Mouse (Mus musculus) forebrain, embryonic 15.5 days (tissue): ENCODE data around the gene Lpin1. TPM values are rescaled to one million over a fixed set of nuclear protein-coding genes. Genes with fewer than 3 reads are reported as not detected.
A peak's percentile ranks its signal among the peaks of the same experiment; 100 is the strongest.

Experiments
- ATAC-seq: fragments of 200-750 bp; cut with Nextera tagmentation; replicated peaks from 2 replicates; pipeline ENCODE4 v1.8.0; 2017; ENCODE audit warnings: mild to moderate bottlenecking, moderate TSS enrichment, moderate library complexity
- H3K27ac ChIP-seq: fragments of 300-500 bp; sonication (generic); replicated peaks from 2 replicates; pipeline ENCODE4 v1.5.1; 2015; ENCODE audit warnings: mild to moderate bottlenecking, inconsistent platforms
- H3K27me3 ChIP-seq: fragments of 300-500 bp; sonication (generic); 2 replicates; pipeline ENCODE4 v1.6.1; 2015; ENCODE audit warnings: inconsistent platforms
- H3K36me3 ChIP-seq: fragments of 300-500 bp; sonication (generic); 2 replicates; pipeline ENCODE4 v1.6.1; 2015; ENCODE audit warnings: mild to moderate bottlenecking, inconsistent platforms
- H3K4me1 ChIP-seq: fragments of 300-500 bp; sonication (generic); 2 replicates; pipeline ENCODE4 v1.6.1; 2015; ENCODE audit warnings: inconsistent platforms
- H3K4me2 ChIP-seq: fragments of 300-500 bp; sonication (generic); replicated peaks from 2 replicates; pipeline ENCODE4 v1.6.1; 2015; ENCODE audit warnings: mild to moderate bottlenecking, inconsistent platforms
- H3K4me3 ChIP-seq: fragments of 300-500 bp; sonication (generic); 2 replicates; pipeline ENCODE4 v1.5.1; 2015; ENCODE audit warnings: mild to moderate bottlenecking, inconsistent platforms
- H3K9ac ChIP-seq: fragments of 300-500 bp; sonication (generic); replicated peaks from 2 replicates; pipeline ENCODE4 v1.6.1; 2015; ENCODE audit warnings: mild to moderate bottlenecking, inconsistent platforms
- H3K9me3 ChIP-seq: fragments of 300-500 bp; sonication (generic); 2 replicates; pipeline ENCODE4 v1.6.1; 2016; ENCODE audit warnings: inconsistent platforms
- WGBS: fragments of 180-500 bp; shearing (Covaris S2); methylation state at CpG from one replicate; pipeline ENCODE4 v1.1.7; 2015; ENCODE audit warnings: mixed read lengths; 5-methylcytosine and 5-hydroxymethylcytosine counted together
- polyA plus RNA-seq: library from polyadenylated mRNA; unstranded; fragments of >200 nt; fragmentation: Nextera tagmentation; extraction: Ambion mirVana; gene quantifications from 2 replicates; pipeline ENCODE4 v1.2.1, GENCODE M21; 2015

Gene Lpin1
- 16.2 and 17.5 TPM in 2 replicates for polyA plus RNA-seq

DNA sequence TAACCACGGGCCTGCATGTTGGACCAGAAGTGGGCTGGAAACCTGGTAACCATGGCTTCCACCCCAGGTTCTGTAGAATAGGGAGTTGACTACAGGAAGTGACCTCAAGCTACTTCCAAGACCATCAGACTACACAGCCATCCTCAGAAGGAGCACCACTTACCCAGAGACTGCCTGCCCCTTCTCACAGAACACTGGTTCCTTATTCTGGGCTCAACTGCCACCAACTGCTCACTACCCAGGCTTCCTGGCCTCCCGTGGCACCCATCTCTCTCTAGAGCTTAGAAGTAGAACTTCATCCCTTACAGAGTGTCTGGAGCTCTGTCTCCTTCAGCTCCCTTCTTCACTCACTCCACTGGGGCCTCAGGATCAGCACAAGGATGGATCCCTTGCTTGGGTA lies at the start of gene Lpin1:
TSS of gene Lpin1 (minus strand) at position 31 of the 400 bp plus-strand sequence.
- H3K27ac ChIP-seq: no peak within 1 kb of the TSS
- H3K4me3 ChIP-seq: no peak within 1 kb of the TSS
- no peaks in the 10 kb centered on the region for H3K9me3 ChIP-seq
- H3K36me3 ChIP-seq: no peaks in the 10 kb centered on the region
- ATAC-seq: no peak
- H3K4me1 ChIP-seq: no peaks in the 10 kb centered on the region
- no peaks in the 10 kb centered on the region for H3K27me3 ChIP-seq
- no peak within 1 kb of the TSS for H3K9ac ChIP-seq
- 86% methylated on average over 2 of the region's 2 CpGs for WGBS
- no peak within 1 kb of the TSS for H3K4me2 ChIP-seq

DNA sequence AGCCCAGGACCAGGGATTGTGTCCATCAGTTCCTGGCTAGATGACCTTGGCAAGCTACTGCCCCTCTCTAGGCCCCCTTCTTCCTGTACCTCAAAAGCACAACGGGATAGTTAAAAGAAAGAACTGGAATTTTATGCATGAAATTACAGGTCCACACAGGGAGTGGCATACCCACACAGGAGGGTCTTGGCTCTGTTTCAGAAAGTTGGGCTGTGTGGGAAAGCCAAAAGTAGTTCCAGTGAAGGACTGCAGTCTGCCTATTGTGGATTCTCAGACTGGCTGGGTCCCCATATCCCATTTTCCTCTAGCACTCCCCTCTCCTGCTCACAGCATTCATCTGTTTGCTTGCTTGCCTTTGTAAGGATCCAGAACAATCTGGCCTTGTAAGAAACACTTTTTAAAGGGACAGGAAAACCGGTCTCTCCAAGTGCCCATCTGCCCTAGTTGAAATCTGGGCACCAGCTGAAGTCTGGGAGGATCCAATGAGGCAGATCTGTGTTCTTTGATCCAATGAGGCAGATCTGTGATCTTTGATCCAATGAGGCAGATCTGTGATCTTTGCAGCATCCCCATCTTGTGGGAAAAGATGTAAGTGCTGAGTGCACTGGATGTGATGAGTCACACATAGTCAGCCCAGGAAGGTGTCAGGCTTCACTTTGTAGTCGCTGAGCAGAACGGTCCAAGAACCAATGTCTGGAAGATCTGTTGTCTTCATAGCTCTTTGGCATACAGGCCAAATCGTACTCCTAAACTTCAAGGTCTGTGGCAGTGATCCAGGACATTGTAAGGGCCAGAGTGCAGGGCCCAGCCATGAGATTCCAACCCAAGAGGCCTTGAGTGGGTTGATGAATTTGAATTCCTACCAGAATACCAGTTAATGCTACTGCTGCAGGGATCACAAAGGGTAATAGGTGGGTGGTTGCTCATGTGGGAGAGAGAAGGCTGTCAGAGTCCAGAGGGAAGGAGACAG lies 46.4 kb upstream of the Lpin1 start:
- WGBS: 81% methylated on average over 5 of the region's 5 CpGs
- Histone ChIP-seq H3K9me3 (no peaks in the 10 kb centered on the region), H3K9ac (no peak overlapping the region), H3K27me3 (peaks cover 23% of the 10 kb centered on the region), H3K36me3 (no peaks in the 10 kb centered on the region), H3K4me1 (peaks cover 8% of the 10 kb centered on the region), H3K4me3 (no peak overlapping the region), H3K4me2 (no peak overlapping the region), H3K27ac (no peak overlapping the region)
- no peak for ATAC-seq

DNA sequence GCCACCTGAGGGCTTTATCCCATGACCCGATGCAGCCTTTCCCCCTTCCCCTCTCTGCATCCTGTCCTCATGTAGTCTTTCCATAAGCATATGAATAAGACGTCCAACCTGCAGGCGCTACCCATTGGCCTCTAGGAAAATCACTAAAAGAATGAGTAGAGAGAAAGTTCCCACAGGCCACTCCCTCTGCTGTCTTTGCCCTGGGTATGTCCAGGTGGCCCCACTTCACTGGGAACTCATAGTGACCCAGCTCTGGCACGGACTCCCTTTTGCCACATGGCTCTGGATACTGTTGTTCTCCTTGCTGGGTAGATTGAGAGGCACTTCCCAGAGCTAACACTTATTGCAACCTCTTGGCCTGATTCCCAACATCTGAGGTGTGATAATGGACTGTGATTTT lies 44.8 kb upstream of the Lpin1 start:
- Histone ChIP-seq H3K9ac (no peak overlapping the region), H3K27me3 (peaks cover 32% of the 10 kb centered on the region), H3K4me3 (no peak overlapping the region), H3K9me3 (no peaks in the 10 kb centered on the region), H3K4me1 (peaks cover 8% of the 10 kb centered on the region), H3K36me3 (no peaks in the 10 kb centered on the region), H3K27ac (no peak overlapping the region), H3K4me2 (no peak overlapping the region)
- ATAC-seq: no peak
- 72% methylated on average over 4 of the region's 4 CpGs for WGBS

DNA sequence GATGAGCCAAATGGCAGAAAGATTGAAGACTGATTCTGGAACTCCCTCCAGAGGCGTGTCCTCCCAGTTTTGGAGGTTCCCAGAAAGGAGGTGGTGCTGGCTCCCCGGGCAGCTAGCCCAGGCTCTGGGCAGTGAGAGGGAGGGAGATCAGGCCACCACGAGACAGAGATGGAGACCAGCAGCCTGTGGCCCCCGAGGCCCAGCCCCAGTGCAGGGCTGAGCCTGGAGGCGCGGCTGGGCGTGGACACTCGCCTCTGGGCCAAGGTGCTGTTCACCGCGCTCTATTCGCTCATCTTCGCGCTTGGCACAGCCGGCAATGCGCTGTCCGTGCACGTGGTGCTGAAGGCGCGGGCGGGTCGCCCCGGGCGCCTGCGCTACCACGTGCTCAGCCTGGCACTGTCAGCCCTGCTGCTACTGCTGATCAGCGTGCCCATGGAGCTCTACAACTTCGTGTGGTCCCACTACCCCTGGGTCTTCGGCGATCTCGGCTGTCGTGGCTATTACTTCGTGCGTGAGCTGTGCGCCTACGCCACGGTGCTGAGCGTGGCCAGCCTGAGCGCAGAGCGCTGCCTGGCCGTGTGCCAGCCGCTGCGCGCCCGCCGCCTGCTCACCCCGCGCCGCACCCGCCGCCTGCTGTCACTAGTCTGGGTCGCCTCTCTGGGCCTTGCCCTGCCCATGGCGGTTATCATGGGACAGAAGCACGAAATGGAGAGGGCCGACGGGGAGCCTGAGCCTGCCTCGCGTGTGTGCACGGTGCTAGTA lies 42.7 kb upstream of the Lpin1 start, which contains the start of gene Ntsr2:
TSS of gene Ntsr2 (plus strand) at position 51 of the 762 bp plus-strand sequence.
- no peaks in the 10 kb centered on the region for H3K36me3 ChIP-seq
- no peak within 1 kb of the TSS for H3K27ac ChIP-seq
- peak within 1 kb of the TSS; percentile 29; the same call in 1 of the 2 replicates for H3K9ac ChIP-seq
- peaks cover 32% of the 10 kb centered on the region for H3K27me3 ChIP-seq
- peak within 1 kb of the TSS; percentile 40 for H3K4me3 ChIP-seq
- H3K4me1 ChIP-seq: peaks cover 8% of the 10 kb centered on the region
- peak within 1 kb of the TSS; percentile 77 for H3K4me2 ChIP-seq
- peak; percentile 89 for ATAC-seq
- no peaks in the 10 kb centered on the region for H3K9me3 ChIP-seq
- 4% methylated on average over 58 of the region's 58 CpGs for WGBS

DNA sequence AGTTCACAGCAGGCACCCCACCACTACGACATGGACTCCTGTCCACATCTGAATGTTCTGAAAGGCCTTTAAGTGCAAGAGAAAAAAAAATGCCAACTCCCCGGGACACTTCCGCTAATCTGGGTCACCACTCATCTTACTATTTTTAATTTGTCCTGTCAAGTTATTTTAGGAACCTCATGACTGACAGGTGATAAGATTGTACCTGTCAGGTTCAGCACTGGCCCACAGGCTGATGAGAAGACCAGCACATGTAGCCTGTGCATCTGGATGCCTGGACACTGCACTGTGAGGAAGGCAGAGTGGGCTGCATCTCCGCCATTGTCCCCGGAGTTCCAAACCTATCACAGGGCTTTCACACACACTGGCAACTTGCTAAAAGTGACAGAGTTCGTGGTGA lies 39.1 kb upstream of the Lpin1 start:
- no peaks in the 10 kb centered on the region for H3K9me3 ChIP-seq
- WGBS: 76% methylated on average over 6 of the region's 6 CpGs
- no peak overlapping the region for H3K9ac ChIP-seq
- peaks cover 8% of the 10 kb centered on the region for H3K4me1 ChIP-seq
- H3K36me3 ChIP-seq: no peaks in the 10 kb centered on the region
- H3K27ac ChIP-seq: no peak overlapping the region
- ATAC-seq: no peak
- H3K4me3 ChIP-seq: no peak overlapping the region
- H3K27me3 ChIP-seq: peaks cover 26% of the 10 kb centered on the region; the same call in 1 of the 2 replicates
- H3K4me2 ChIP-seq: no peak overlapping the region

DNA sequence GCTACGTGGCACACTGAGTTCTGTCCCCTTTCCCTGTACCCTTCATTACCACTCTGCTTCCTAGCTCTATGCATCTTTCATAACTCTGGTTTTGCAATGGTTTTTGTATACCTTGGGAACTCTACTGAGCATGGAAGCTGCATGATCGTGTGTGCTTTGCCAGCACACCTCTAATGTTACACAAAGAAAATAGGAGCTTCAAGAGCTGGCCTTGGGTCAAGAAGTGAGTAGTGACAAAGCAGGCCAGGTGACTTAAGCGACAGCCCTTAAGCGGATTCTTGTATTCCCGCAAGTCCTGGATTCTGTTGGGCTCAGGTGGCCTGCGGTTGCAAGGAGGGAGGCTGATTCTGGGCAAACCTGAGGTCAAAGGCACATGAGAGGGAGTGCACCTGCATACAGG lies 37.5 kb upstream of the Lpin1 start:
- Histone ChIP-seq H3K36me3 (no peaks in the 10 kb centered on the region), H3K9me3 (no peaks in the 10 kb centered on the region), H3K27me3 (0 out of 2 replicates have a peak, but pooled peaks cover 17% of the 10 kb centered on the region), H3K4me3 (no peak overlapping the region), H3K4me1 (peaks cover 12% of the 10 kb centered on the region), H3K27ac (no peak overlapping the region), H3K9ac (no peak overlapping the region), H3K4me2 (no peak overlapping the region)
- no peak for ATAC-seq
- 92% methylated on average over 6 of the region's 6 CpGs for WGBS

DNA sequence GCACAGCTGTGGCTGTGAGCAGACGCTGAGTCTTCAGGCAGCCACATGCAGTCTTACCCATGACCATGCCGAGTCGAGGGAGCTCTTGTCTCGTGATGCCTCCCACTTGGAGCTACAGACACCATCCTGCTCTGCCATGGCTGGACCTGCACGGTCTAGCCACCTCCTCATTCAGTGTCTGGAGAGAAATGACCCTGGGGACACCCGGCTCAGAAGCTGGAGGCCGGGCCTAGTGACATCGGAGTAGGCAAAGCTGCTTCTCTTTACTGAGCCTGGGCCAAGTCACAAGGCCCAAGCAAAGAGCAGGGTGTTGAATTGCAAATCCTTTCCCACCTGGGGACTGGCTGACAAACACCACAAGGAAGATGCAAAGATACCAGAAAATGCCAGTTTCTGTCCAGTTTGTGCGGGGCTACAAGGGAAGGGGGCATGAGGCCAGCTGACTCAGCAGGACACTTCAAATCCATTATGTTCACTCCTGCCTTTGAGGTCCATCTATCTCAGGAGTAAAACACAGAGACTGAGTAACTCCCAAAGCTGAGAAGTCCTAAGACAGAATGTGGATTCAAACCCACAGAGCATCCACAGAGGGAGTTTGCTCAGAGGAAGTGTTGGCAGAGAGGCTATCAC lies 36.1 kb upstream of the Lpin1 start:
- 55% methylated on average over 9 of the region's 9 CpGs for WGBS
- Histone ChIP-seq H3K4me2 (no peak overlapping the region), H3K36me3 (no peaks in the 10 kb centered on the region), H3K27me3 (0 out of 2 replicates have a peak, but pooled peaks cover 5% of the 10 kb centered on the region), H3K4me1 (peaks cover 11% of the 10 kb centered on the region), H3K4me3 (no peak overlapping the region), H3K9me3 (no peaks in the 10 kb centered on the region), H3K27ac (no peak overlapping the region), H3K9ac (no peak overlapping the region)
- ATAC-seq: no peak

DNA sequence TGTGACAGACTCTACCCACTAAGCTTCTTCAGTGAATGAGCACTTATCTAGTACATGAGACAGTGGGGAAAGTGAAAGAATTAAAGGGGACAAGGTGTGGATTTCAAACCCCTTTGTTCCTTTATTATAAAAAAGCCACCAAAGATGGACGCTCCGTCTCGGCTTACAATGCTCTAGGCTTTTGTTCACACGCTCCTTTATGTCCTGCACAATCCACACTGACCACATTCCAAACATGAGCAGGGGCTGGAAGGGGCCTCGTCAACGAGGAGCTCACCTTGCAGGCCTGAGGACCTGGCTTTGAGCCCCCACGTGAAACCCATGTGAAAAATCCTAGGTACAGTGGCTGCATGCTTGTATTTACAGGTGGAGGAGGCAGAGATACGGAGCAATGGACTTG lies 33.9 kb upstream of the Lpin1 start:
- H3K36me3 ChIP-seq: no peaks in the 10 kb centered on the region
- ATAC-seq: no peak
- H3K27me3 ChIP-seq: no peaks in the 10 kb centered on the region
- 30% methylated on average over 8 of the region's 8 CpGs for WGBS
- H3K4me3 ChIP-seq: no peak overlapping the region
- no peak overlapping the region for H3K9ac ChIP-seq
- H3K27ac ChIP-seq: no peak overlapping the region
- no peak overlapping the region for H3K4me2 ChIP-seq
- no peaks in the 10 kb centered on the region for H3K9me3 ChIP-seq
- H3K4me1 ChIP-seq: peaks cover 11% of the 10 kb centered on the region

DNA sequence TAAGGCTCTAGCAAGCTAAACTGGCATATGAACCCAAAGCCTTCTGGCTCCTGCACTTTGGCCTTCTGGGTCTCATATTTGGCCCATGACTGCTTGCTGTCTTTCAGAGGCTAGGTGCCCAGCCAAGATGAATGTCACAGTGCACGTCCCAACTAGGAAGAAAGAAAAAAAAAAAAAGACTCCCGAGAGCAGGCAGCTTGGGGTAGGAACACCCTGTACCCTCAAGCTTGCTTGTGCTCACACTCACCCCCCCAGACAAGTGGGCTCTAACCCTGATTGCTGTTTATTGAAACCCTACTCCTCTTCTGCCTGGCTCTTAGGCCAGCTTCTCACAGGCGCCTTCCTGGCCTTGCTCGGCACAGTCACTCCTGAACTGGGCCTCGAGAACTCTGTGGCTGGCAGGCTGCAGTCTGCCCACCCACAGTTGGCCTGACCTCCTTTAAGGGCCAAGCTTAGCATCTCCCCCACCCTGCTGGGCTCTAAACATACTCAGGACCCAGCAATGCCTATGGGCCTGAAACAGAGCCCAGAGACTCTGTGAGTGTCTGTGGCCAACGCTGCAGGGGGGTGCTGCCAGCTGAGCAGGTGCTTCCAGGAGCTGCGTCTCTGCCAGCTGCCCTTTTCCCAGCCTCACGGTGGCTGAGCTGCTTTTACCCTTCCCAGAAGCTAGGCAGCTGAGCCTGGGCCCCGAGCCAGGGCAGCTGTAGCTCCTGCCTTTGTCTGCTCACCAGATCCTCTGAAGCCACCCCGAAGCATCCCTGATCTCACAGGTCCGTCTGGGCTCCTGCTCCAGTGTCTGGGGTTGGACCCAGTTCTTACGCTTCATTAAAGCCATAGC lies 33.0 kb upstream of the Lpin1 start:
- Histone ChIP-seq H3K4me3 (no peak overlapping the region), H3K9ac (no peak overlapping the region), H3K27ac (peak overlapping the region; percentile 63), H3K4me2 (no peak overlapping the region), H3K36me3 (no peaks in the 10 kb centered on the region), H3K4me1 (peaks cover 11% of the 10 kb centered on the region), H3K27me3 (no peaks in the 10 kb centered on the region), H3K9me3 (no peaks in the 10 kb centered on the region)
- peak; percentile 88 for ATAC-seq
- 26% methylated on average over 12 of the region's 12 CpGs for WGBS

DNA sequence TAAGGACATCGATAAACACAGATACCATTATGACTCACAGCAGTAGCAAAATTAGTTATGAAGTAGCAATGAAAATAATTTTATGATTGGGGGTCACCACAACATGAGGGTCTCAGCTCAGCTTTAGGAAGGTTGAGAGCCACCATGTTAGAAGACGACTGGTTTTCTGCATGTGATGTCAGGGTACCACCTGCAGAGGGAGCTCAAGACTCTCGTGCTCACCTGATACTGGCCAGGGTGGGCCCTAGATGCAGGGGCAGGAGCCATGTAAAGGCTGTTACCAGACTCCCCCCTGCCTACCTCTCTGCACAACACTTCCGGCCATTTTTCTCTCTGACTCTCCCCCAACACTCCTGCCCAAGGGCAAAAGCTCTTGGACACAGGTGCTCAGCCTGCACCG lies 31.2 kb upstream of the Lpin1 start:
- WGBS: 66% methylated on average over 5 of the region's 5 CpGs
- no peak for ATAC-seq
- no peaks in the 10 kb centered on the region for H3K36me3 ChIP-seq

DNA sequence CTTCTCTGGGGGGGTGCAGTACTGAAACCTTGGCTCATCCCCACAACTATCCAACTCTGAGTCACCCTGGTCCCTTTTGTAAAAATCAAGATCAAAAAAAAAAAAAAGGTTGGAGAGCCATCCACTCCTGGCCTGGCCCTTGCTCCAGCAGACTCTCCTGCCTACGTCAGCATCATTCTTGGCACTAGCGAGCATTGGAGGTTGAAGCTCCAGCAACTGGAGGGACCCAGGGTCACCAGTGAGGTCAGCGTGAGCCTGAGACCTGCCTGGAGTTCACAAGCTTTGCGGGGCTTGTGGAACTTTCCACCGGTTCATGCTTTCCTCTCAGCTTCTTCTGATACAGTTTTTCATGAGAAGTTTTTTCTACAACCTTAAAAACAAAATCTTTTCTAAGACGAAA lies 29.3 kb upstream of the Lpin1 start:
- ATAC-seq: no peak
- no peak overlapping the region for H3K9ac ChIP-seq
- no peaks in the 10 kb centered on the region for H3K9me3 ChIP-seq
- H3K27ac ChIP-seq: no peak overlapping the region
- no peak overlapping the region for H3K4me3 ChIP-seq
- H3K36me3 ChIP-seq: no peaks in the 10 kb centered on the region
- WGBS: 95% methylated on average over 6 of the region's 6 CpGs
- peaks cover 11% of the 10 kb centered on the region for H3K4me1 ChIP-seq
- no peaks in the 10 kb centered on the region for H3K27me3 ChIP-seq
- no peak overlapping the region for H3K4me2 ChIP-seq

More for the DNA sequence above, 31.2 kb upstream of the Lpin1 start:
- no peak overlapping the region for H3K4me2 ChIP-seq
- H3K27ac ChIP-seq: no peak overlapping the region
- no peaks in the 10 kb centered on the region for H3K27me3 ChIP-seq
- peaks cover 11% of the 10 kb centered on the region for H3K4me1 ChIP-seq
- no peaks in the 10 kb centered on the region for H3K9me3 ChIP-seq
- no peak overlapping the region for H3K9ac ChIP-seq
- H3K4me3 ChIP-seq: no peak overlapping the region
